Mouse (Mus musculus) intestine, postnatal 0 days (tissue): ENCODE results near the gene Tbc1d32. TPM values are rescaled to one million over a fixed set of nuclear protein-coding genes. Genes with fewer than 3 reads are reported as not detected.

Source experiments
- ATAC-seq: fragments of 200-750 bp; cut with Nextera tagmentation; 2 replicates; pipeline ENCODE4 v1.8.0; 2017; ENCODE audit warnings: mild to moderate bottlenecking, moderate TSS enrichment, moderate library complexity
- H3K27ac ChIP-seq: fragments of 300-500 bp; sonication (generic); 2 replicates; pipeline ENCODE4 v1.5.1; 2014; ENCODE audit warnings: mild to moderate bottlenecking, low read depth, low read length, moderate library complexity
- H3K27me3 ChIP-seq: fragments of 300-500 bp; sonication (generic); replicated peaks from 2 replicates; pipeline ENCODE4 v1.6.1; 2014; ENCODE audit warnings: low read length, mixed read lengths; ENCODE audit not compliant: control insufficient read depth, insufficient read depth
- H3K36me3 ChIP-seq: fragments of 300-500 bp; sonication (generic); 2 replicates; pipeline ENCODE4 v1.6.1; 2014; ENCODE audit warnings: mild to moderate bottlenecking, moderate library complexity; ENCODE audit not compliant: control insufficient read depth, insufficient read depth
- H3K4me1 ChIP-seq: fragments of 300-500 bp; sonication (generic); replicated peaks from 2 replicates; pipeline ENCODE4 v1.6.1; 2014; ENCODE audit warnings: antibody characterized with exemption, low read length, mixed read lengths; ENCODE audit not compliant: control insufficient read depth, insufficient read depth
- H3K4me2 ChIP-seq: fragments of 300-500 bp; sonication (generic); replicated peaks from 2 replicates; pipeline ENCODE4 v1.6.1; 2014; ENCODE audit warnings: low read depth, mild to moderate bottlenecking, moderate library complexity
- H3K4me3 ChIP-seq: fragments of 300-500 bp; sonication (generic); 2 replicates; pipeline ENCODE4 v1.5.1; 2014; ENCODE audit warnings: low read depth, low read length
- H3K9ac ChIP-seq: fragments of 300-500 bp; sonication (generic); 2 replicates; pipeline ENCODE4 v1.6.1; 2014; ENCODE audit warnings: mild to moderate bottlenecking, low read depth, low read length
- H3K9me3 ChIP-seq: fragments of 300-500 bp; sonication (generic); 2 replicates; pipeline ENCODE4 v1.6.1; 2016; ENCODE audit warnings: mixed run types; ENCODE audit not compliant: control insufficient read depth
- CTCF ChIP-seq: sonication (generic); IDR thresholded peaks from 2 replicates; pipeline ENCODE4 v1.5.1; 2016; ENCODE audit warnings: low read depth, mild to moderate bottlenecking, control low read depth, antibody characterized with exemption, moderate library complexity
- WGBS: fragments of 180-500 bp; shearing (Covaris S2); extraction: QIAGEN DNeasy Blood & Tissue Kit; methylation state at CpG from one replicate; pipeline ENCODE4 v1.1.7; 2014; 5-methylcytosine and 5-hydroxymethylcytosine counted together
- polyA plus RNA-seq: library from polyadenylated mRNA; unstranded; fragments of >200 nt; fragmentation: Nextera tagmentation; extraction: Ambion mirVana; gene quantifications from 2 replicates; pipeline ENCODE4 v1.2.1, GENCODE M21; 2015

Tbc1d32 gene
- polyA plus RNA-seq, 1 experiment from 2014 or later: 1.4 TPM

DNA sequence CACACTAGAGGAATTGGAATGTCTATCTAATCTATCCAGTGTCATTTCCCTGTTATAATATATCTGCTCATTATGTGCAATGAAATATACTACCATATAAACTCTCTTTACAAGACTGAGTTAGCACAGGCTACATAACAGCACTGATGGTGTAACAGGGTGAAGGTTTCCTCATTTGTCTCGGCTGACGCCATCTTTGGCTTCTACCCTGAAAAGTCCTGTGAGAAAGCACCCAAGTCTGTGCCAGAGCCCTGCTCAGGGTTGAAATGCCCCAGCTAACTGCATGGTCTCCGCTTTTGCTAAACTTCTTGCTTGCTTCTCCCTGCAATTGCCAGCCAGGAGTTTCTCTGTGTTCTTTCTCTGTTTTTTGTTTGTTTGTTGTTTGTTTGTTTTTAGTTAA lies 129.4 kb downstream of the Tbc1d32 start:
- no peak overlapping the region for H3K9ac ChIP-seq
- no peaks in the 10 kb centered on the region for H3K9me3 ChIP-seq
- no peaks in the 10 kb centered on the region for H3K36me3 ChIP-seq
- TF ChIP-seq CTCF: no peak
- no peak overlapping the region for H3K4me2 ChIP-seq
- no peak overlapping the region for H3K27ac ChIP-seq
- no peaks in the 10 kb centered on the region for H3K4me1 ChIP-seq
- H3K4me3 ChIP-seq: no peak overlapping the region
- 82% methylated on average over 3 of the region's 3 CpGs for WGBS
- no peak for ATAC-seq
- H3K27me3 ChIP-seq: no peaks in the 10 kb centered on the region

DNA sequence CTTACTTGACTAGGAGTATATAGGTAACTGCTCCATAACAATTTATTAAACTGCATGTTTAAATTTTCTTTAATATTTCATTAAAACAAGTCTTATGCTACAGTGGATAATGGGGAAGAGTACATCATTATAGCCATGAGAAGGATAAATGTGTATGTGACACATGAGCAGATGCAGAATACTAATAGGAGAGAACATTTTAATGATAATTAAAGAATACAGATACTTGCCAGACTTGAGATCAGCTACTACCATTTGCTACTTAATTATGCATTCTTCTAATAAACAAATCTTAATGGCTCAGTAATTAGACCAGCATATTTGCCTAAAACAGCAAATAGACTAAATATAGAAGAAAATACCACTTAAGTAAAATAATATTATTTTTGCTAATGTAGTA lies 131.7 kb downstream of the Tbc1d32 start:
- Histone ChIP-seq H3K4me3 (no peak overlapping the region), H3K4me1 (no peaks in the 10 kb centered on the region), H3K9ac (no peak overlapping the region), H3K9me3 (no peaks in the 10 kb centered on the region), H3K36me3 (no peaks in the 10 kb centered on the region), H3K27ac (no peak overlapping the region), H3K27me3 (no peaks in the 10 kb centered on the region), H3K4me2 (no peak overlapping the region)
- no peak for ATAC-seq
- TF ChIP-seq CTCF: no peak

DNA sequence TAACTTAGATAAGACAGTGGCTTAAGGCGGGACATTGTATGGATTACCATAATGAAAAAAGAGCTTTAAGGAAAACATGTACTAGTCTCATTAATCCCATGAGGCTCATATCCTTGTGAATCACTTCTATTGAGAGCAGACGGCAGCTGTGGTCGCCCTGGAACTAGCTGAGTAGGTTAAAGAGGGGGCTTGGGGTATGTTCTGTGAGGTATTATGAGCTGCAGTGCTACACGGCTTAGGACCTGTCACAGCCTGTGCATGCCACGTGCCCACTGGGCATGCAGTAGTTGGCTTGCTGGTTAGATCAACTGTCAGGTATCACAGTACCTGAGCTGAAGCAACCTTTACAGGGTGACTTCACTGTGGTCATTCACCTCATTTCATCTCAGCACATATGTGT lies 133.9 kb downstream of the Tbc1d32 start:
- H3K4me1 ChIP-seq: no peaks in the 10 kb centered on the region
- H3K27me3 ChIP-seq: no peaks in the 10 kb centered on the region
- no peak overlapping the region for H3K4me2 ChIP-seq
- H3K27ac ChIP-seq: no peak overlapping the region
- H3K9ac ChIP-seq: no peak overlapping the region
- WGBS: 92% methylated on average over 5 of the region's 5 CpGs
- H3K4me3 ChIP-seq: no peak overlapping the region
- no peaks in the 10 kb centered on the region for H3K36me3 ChIP-seq
- TF ChIP-seq CTCF: no peak
- H3K9me3 ChIP-seq: no peaks in the 10 kb centered on the region
- ATAC-seq: no peak

DNA sequence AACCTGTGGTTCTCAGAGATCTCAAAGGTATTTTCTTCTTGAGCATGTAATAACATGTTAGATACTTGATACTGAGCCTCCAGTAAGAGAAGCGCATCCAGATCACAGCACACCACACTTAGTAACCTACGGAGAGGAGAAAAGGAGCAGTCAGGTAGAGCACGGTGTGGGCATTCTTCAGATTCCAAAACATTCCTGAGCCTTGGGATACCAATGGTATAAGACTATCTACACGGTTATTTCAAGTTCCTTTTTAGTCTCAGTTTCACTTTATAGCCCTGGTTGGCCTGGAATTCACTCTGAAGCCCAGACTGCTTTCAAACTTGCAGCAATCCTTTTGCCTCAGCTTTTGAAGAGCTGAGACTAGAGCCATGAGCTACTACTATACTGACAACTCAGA lies 138.8 kb downstream of the Tbc1d32 start:
- Histone ChIP-seq H3K4me3 (no peak overlapping the region), H3K36me3 (no peaks in the 10 kb centered on the region), H3K27ac (no peak overlapping the region), H3K9me3 (no peaks in the 10 kb centered on the region), H3K27me3 (no peaks in the 10 kb centered on the region), H3K4me1 (no peaks in the 10 kb centered on the region), H3K9ac (no peak overlapping the region), H3K4me2 (no peak overlapping the region)
- WGBS: 82% methylated on average over 4 of the region's 4 CpGs
- no peak for TF ChIP-seq CTCF
- ATAC-seq: no peak

DNA sequence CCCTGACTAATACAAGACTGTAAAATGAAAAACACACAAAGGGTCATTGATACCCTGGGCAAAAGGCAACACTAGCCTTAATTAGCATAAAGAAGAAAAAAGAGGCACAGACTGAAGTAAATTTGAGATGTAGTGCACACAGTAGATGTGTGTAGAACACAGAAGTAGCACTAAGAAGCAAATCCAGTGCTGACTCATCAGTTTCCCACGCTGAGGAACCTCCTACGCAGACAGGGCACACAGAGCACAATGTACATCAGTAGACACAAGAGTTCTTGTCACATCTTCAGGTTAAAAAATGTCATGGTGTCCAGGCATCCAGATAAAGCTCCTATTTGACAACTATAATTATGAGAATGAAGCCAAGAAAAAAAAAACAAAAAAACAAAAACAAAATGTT lies 165.7 kb downstream of the Tbc1d32 start:
- no peak overlapping the region for H3K4me3 ChIP-seq
- H3K36me3 ChIP-seq: no peaks in the 10 kb centered on the region
- no peak for ATAC-seq
- no peak overlapping the region for H3K27ac ChIP-seq
- 79% methylated on average over 2 of the region's 2 CpGs for WGBS
- no peak for TF ChIP-seq CTCF
- H3K4me2 ChIP-seq: no peak overlapping the region
- no peaks in the 10 kb centered on the region for H3K9me3 ChIP-seq
- H3K9ac ChIP-seq: no peak overlapping the region
- no peaks in the 10 kb centered on the region for H3K27me3 ChIP-seq
- no peaks in the 10 kb centered on the region for H3K4me1 ChIP-seq

DNA sequence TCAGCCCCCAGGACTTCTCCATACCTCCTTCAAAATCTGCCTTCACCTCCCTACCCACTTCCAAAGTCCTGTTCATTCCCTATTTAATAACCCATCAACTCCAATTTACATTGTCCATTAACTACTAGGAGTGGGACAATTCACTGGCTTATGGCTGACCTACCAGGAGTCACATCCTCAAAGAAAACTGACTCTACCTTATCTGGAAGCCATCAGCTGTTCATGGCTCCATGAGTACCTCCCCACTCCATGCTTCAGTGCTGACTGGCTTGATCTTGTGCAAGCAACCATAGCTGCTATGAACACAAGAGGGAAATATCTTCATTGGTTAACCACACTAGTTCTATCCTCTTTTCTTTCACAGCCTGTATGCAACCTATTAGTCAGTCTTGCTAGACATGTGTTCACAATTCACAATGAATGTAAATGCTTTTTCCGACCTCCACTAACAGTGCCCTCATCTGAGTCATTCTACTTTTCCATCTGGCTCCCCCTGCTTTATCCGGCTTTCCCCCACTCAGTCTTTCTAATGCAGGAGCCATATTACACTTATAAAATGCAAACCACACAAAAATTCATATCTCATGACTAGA lies 167.2 kb downstream of the Tbc1d32 start:
- Histone ChIP-seq H3K4me2 (no peak overlapping the region), H3K9ac (no peak overlapping the region), H3K4me1 (no peaks in the 10 kb centered on the region), H3K27ac (no peak overlapping the region), H3K4me3 (no peak overlapping the region), H3K27me3 (no peaks in the 10 kb centered on the region), H3K36me3 (no peaks in the 10 kb centered on the region), H3K9me3 (no peaks in the 10 kb centered on the region)
- ATAC-seq: no peak
- no peak for TF ChIP-seq CTCF
- 93% methylated on average over 2 of the region's 2 CpGs for WGBS

DNA sequence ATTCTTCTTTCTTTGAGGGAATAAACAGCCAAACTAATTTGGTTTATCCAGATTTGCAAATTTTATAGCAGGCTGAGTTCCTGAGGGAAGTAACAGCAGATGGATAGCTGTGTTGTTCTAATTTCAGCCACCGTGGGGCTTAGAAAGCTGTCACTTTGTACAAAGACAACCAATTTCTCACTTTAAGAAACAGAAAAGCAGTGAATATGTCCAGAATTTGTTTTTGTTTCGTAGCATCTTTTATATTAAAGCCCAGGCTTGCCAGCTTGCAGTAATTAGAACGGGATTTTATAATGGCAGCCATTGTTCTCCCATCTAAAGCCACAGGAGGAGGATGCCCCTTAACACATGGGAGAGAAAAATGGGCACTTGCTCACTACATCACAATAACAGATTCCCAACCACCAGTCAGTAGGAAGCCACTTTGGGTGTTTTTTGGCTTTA lies 169.5 kb downstream of the Tbc1d32 start:
- no peak for ATAC-seq
- TF ChIP-seq CTCF: no peak
- 76% methylated on average over 3 of the region's 3 CpGs for WGBS
- Histone ChIP-seq H3K4me1 (no peaks in the 10 kb centered on the region), H3K9me3 (no peaks in the 10 kb centered on the region), H3K27me3 (no peaks in the 10 kb centered on the region), H3K36me3 (no peaks in the 10 kb centered on the region), H3K27ac (no peak overlapping the region), H3K9ac (no peak overlapping the region), H3K4me3 (no peak overlapping the region), H3K4me2 (no peak overlapping the region)
